Mouse (Mus musculus) lung, embryonic 14.5 days (tissue): ENCODE measurements at regions not wholly inside any gene's neighbourhood (a gene's known extent, or its start where the extent isn't known, plus 50 kb on each side); places are given as distances from the start of the nearest gene placed in this dataset.

Experiments used
- ATAC-seq: fragments of 200-750 bp; cut with Nextera tagmentation; 2 replicates; pipeline ENCODE4 v1.8.0; 2017; ENCODE audit warnings: mild to moderate bottlenecking, moderate TSS enrichment, moderate library complexity; ENCODE audit not compliant: insufficient read depth
- DNase-seq: peaks from one replicate; pipeline ENCODE4 v3.0.0-alpha.2; 2015
- H3K27ac ChIP-seq: fragments of 300-500 bp; sonication (generic); 2 replicates; pipeline ENCODE4 v1.5.1; 2014; ENCODE audit warnings: low read depth, mild to moderate bottlenecking, moderate library complexity
- H3K27me3 ChIP-seq: fragments of 300-500 bp; sonication (generic); 2 replicates; pipeline ENCODE4 v1.6.1; 2014; ENCODE audit warnings: low read length, control low read depth; ENCODE audit not compliant: insufficient read depth
- H3K36me3 ChIP-seq: fragments of 300-500 bp; sonication (generic); 2 replicates; pipeline ENCODE4 v1.6.1; 2014; ENCODE audit warnings: control low read depth; ENCODE audit not compliant: insufficient read depth
- H3K4me1 ChIP-seq: fragments of 300-500 bp; sonication (generic); 2 replicates; pipeline ENCODE4 v1.6.1; 2014; ENCODE audit warnings: antibody characterized with exemption, control low read depth; ENCODE audit not compliant: insufficient read depth
- H3K4me2 ChIP-seq: fragments of 300-500 bp; sonication (generic); 2 replicates; pipeline ENCODE4 v1.6.1; 2014; ENCODE audit warnings: mild to moderate bottlenecking
- H3K4me3 ChIP-seq: fragments of 300-500 bp; sonication (generic); 2 replicates; pipeline ENCODE4 v1.5.1; 2014; ENCODE audit warnings: low read depth, low read length
- H3K9ac ChIP-seq: fragments of 300-500 bp; sonication (generic); 2 replicates; pipeline ENCODE4 v1.6.1; 2014
- H3K9me3 ChIP-seq: fragments of 300-500 bp; sonication (generic); 2 replicates; pipeline ENCODE4 v1.6.1; 2016; ENCODE audit warnings: low read depth, low read length, control low read depth
- CTCF ChIP-seq: IDR thresholded peaks from 2 replicates; pipeline ENCODE4 v1.5.1; 2016; ENCODE audit warnings: antibody characterized with exemption, low read depth
- WGBS: fragments of 180-500 bp; shearing (Covaris S2); extraction: QIAGEN DNeasy Blood & Tissue Kit; methylation state at CpG from one replicate; pipeline ENCODE4 v1.1.7; 2014; 5-methylcytosine and 5-hydroxymethylcytosine counted together

GRCm38 (mm10) chr6:35770907-35771306 lies 231.2 kb upstream of the Mtpn start:
- Histone ChIP-seq H3K9me3 (no peaks in the 10 kb centered on the region), H3K4me3 (no peak overlapping the region), H3K4me1 (no peaks in the 10 kb centered on the region), H3K27ac (no peak overlapping the region), H3K4me2 (no peak overlapping the region), H3K36me3 (no peaks in the 10 kb centered on the region), H3K27me3 (no peaks in the 10 kb centered on the region), H3K9ac (no peak overlapping the region)
- DNase-seq (no peak), ATAC-seq (no peak)
- TF ChIP-seq CTCF, result no peak
- 75% methylated on average over 3 of the region's 3 CpGs for WGBS

GRCm38 (mm10) chr6:35759606-35760246 lies 220.0 kb upstream of the Mtpn start:
- Histone ChIP-seq H3K4me2 (no peak overlapping the region), H3K27me3 (no peaks in the 10 kb centered on the region), H3K27ac (no peak overlapping the region), H3K9me3 (no peaks in the 10 kb centered on the region), H3K36me3 (no peaks in the 10 kb centered on the region), H3K9ac (no peak overlapping the region), H3K4me1 (no peaks in the 10 kb centered on the region), H3K4me3 (no peak overlapping the region)
- DNase-seq (no peak), ATAC-seq (no peak)
- WGBS, result 86% methylated on average over 3 of the region's 3 CpGs
- TF ChIP-seq CTCF, result no peak

GRCm38 (mm10) chr6:35746034-35746433 lies 206.3 kb upstream of the Mtpn start:
- Histone ChIP-seq H3K4me3 (no peak overlapping the region), H3K36me3 (no peaks in the 10 kb centered on the region), H3K4me2 (no peak overlapping the region), H3K27ac (no peak overlapping the region), H3K27me3 (no peaks in the 10 kb centered on the region), H3K4me1 (no peaks in the 10 kb centered on the region), H3K9me3 (no peaks in the 10 kb centered on the region), H3K9ac (no peak overlapping the region)
- DNase-seq (no peak), ATAC-seq (no peak)
- WGBS, result 15% methylated on average over 1 of the region's 1 CpGs
- TF ChIP-seq CTCF, result no peak

- WGBS, result 82% methylated on average over 3 of the region's 3 CpGs
Observed at GRCm38 (mm10) chr6:35705587-35705986, 165.9 kb upstream of the Mtpn start.

GRCm38 (mm10) chr6:35667062-35667461 lies 127.4 kb upstream of the Mtpn start:
- 87% methylated on average over 2 of the region's 2 CpGs for WGBS

More at GRCm38 (mm10) chr6:35705587-35705986, 165.9 kb upstream of the Mtpn start:
- TF ChIP-seq CTCF, result no peak
- Histone ChIP-seq H3K9ac (no peak overlapping the region), H3K4me2 (no peak overlapping the region), H3K27me3 (no peaks in the 10 kb centered on the region), H3K36me3 (no peaks in the 10 kb centered on the region), H3K27ac (no peak overlapping the region), H3K4me3 (no peak overlapping the region), H3K9me3 (no peaks in the 10 kb centered on the region), H3K4me1 (no peaks in the 10 kb centered on the region)
- DNase-seq, result no peak
- no peak for ATAC-seq

GRCm38 (mm10) chr6:35651401-35651800 lies 111.7 kb upstream of the Mtpn start:
- peak; percentile 27 for DNase-seq
- no peaks in the 10 kb centered on the region for H3K36me3 ChIP-seq

More at GRCm38 (mm10) chr6:35667062-35667461, 127.4 kb upstream of the Mtpn start:
- Histone ChIP-seq H3K4me1 (no peaks in the 10 kb centered on the region), H3K27me3 (no peaks in the 10 kb centered on the region), H3K27ac (no peak overlapping the region), H3K4me3 (no peak overlapping the region), H3K4me2 (no peak overlapping the region), H3K9ac (no peak overlapping the region), H3K36me3 (no peaks in the 10 kb centered on the region), H3K9me3 (no peaks in the 10 kb centered on the region)
- no peak for ATAC-seq
- TF ChIP-seq CTCF, result no peak
- no peak for DNase-seq

GRCm38 (mm10) chr6:35645210-35645609 lies 105.5 kb upstream of the Mtpn start:
- Histone ChIP-seq H3K36me3 (no peaks in the 10 kb centered on the region), H3K9ac (no peak overlapping the region), H3K27me3 (no peaks in the 10 kb centered on the region), H3K4me2 (no peak overlapping the region), H3K27ac (no peak overlapping the region), H3K4me3 (no peak overlapping the region), H3K4me1 (no peaks in the 10 kb centered on the region), H3K9me3 (no peaks in the 10 kb centered on the region)
- no peak for TF ChIP-seq CTCF
- no peak for DNase-seq
- 84% methylated on average over 7 of the region's 7 CpGs for WGBS
- ATAC-seq, result no peak

More at GRCm38 (mm10) chr6:35651401-35651800, 111.7 kb upstream of the Mtpn start:
- no peak overlapping the region for H3K9ac ChIP-seq
- no peak for ATAC-seq
- no peak overlapping the region for H3K27ac ChIP-seq
- TF ChIP-seq CTCF, result no peak
- no peak overlapping the region for H3K4me2 ChIP-seq
- no peaks in the 10 kb centered on the region for H3K9me3 ChIP-seq
- WGBS, result 54% methylated on average over 4 of the region's 4 CpGs
- H3K4me3 ChIP-seq, result no peak overlapping the region
- H3K27me3 ChIP-seq, result no peaks in the 10 kb centered on the region
- no peaks in the 10 kb centered on the region for H3K4me1 ChIP-seq

- TF ChIP-seq CTCF, result no peak
- Histone ChIP-seq H3K9me3 (no peaks in the 10 kb centered on the region), H3K4me2 (no peak overlapping the region), H3K9ac (no peak overlapping the region), H3K4me3 (no peak overlapping the region), H3K27ac (no peak overlapping the region), H3K36me3 (no peaks in the 10 kb centered on the region), H3K4me1 (no peaks in the 10 kb centered on the region), H3K27me3 (no peaks in the 10 kb centered on the region)
- DNase-seq, result no peak
- no peak for ATAC-seq
Observed at GRCm38 (mm10) chr6:35640672-35641071, 101.0 kb upstream of the Mtpn start.
